Mouse (Mus musculus): ENCODE measurements around the gene Atp2b2.

DNA sequence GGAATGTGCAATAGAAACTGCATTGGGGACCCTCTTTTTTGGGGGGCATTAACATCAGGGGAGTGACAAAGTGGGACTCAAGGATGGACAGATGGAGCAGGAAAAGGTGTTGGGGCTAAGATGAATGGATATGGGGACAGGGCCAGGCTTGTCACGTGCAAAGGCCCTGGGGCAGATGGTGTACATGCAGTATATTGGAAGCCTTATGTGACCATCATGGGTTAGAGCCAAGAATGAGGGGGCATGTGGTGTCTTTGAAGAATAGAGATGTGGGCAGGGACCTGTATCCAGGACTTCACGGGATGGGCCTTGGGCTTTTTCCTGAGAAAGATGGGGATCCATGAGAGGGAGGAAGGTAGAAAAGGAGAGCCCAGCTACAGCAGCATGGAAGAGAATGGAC, 53.9 kb downstream of the Atp2b2 start:
- TF ChIP-seq CTCF (IDR thresholded peaks at IDR 0.05 in 2 of 3, conservative IDR thresholded peaks at IDR 0.05 in 1 of 3; ENCODE audit: control insufficient read depth in 1 of 3, insufficient read depth in 1 of 3, low read depth in 2 of 3, low read length in 3 of 3, poor library complexity in 1 of 3, severe bottlenecking in 1 of 3) (no peak), EP300 (IDR thresholded peaks at IDR 0.05; ENCODE audit: low read depth in 1 of 2, low read length in 2 of 2) (no peak), POLR2A (IDR thresholded peaks at IDR 0.05; ENCODE audit: control insufficient read depth in 1 of 2, insufficient read depth in 1 of 2, low read depth in 1 of 2, low read length in 2 of 2, poor library complexity in 1 of 2) (no peak), TAL1 (IDR thresholded peaks at IDR 0.05; ENCODE audit: low read length) (no peak), UBTF (IDR thresholded peaks at IDR 0.05; ENCODE audit: borderline replicate concordance, insufficient read depth, low read depth, low read length) (no peak), NRF1 (IDR thresholded peaks at IDR 0.05; ENCODE audit: insufficient read depth, low read depth, low read length, poor library complexity, severe bottlenecking) (no peak), ZMIZ1 (IDR thresholded peaks at IDR 0.05; ENCODE audit: low read depth, low read length) (no peak)

All from MEL (cell line).